Mouse (Mus musculus) gastrocnemius, adult 2 months (tissue): ENCODE data around the gene Tmem33. TPM values are rescaled to one million over a fixed set of nuclear protein-coding genes. Genes with fewer than 3 reads are reported as not detected.

Experiments used
- DNase-seq: peaks from one replicate; pipeline ENCODE4 v3.0.0; 2022
- H3K27ac ChIP-seq: fragments of 200-600 bp; 2 replicates; pipeline ENCODE4 v1.8.1; 2022; ENCODE audit warnings: mild to moderate bottlenecking
- H3K4me3 ChIP-seq: fragments of 200-600 bp; 2 replicates; pipeline ENCODE4 v1.8.1; 2022; ENCODE audit warnings: mild to moderate bottlenecking, moderate library complexity
- CTCF ChIP-seq: fragments of 200-600 bp; IDR thresholded peaks from 2 replicates; pipeline ENCODE4 v1.8.1; 2022; ENCODE audit warnings: antibody characterized with exemption, mild to moderate bottlenecking, moderate library complexity
- intact Hi-C: fragments of 180-260 bp; cut with DNase I; formaldehyde crosslinking; loops from one replicate; pipeline ENCODE4 v1.15.1; 2025
- total RNA-seq, 2 experiments: library from RNA; stranded (reverse); gene quantifications; 2 replicates each; pipeline ENCODE4 v1.2.3; 2021

The Tmem33 gene
- total RNA-seq, 2 experiments from 2014 or later: 23.0 to 28.5 TPM

DNA sequence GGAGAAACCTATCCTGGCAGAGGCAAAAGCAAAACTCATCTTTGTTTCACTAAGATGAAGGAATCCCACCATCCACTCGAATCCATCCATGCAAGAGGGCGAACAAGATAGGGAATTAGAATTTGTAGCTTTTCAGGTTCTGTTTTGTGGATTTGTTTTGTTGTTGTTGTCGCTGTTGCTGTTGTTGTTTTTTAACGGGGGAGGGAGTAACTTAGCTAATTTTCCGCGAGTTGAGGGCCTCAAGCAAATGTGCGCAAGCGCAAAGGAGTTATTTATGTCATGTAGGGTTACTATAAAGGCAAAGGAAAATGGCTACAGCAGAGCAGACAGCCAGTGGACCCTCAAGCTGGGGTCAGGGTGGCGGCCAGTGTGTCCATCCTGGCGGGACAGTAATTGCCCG, 33.1 kb upstream of the Tmem33 start:
- H3K27ac ChIP-seq: no peak overlapping the region
- no peak for DNase-seq
- no peak overlapping the region for H3K4me3 ChIP-seq
- intact Hi-C loops: loop anchor here (10.0 kb wide), 1 partner anchor 132 kb away; the partner anchor contains the start of gene Phox2b
- no peak for TF ChIP-seq CTCF

DNA sequence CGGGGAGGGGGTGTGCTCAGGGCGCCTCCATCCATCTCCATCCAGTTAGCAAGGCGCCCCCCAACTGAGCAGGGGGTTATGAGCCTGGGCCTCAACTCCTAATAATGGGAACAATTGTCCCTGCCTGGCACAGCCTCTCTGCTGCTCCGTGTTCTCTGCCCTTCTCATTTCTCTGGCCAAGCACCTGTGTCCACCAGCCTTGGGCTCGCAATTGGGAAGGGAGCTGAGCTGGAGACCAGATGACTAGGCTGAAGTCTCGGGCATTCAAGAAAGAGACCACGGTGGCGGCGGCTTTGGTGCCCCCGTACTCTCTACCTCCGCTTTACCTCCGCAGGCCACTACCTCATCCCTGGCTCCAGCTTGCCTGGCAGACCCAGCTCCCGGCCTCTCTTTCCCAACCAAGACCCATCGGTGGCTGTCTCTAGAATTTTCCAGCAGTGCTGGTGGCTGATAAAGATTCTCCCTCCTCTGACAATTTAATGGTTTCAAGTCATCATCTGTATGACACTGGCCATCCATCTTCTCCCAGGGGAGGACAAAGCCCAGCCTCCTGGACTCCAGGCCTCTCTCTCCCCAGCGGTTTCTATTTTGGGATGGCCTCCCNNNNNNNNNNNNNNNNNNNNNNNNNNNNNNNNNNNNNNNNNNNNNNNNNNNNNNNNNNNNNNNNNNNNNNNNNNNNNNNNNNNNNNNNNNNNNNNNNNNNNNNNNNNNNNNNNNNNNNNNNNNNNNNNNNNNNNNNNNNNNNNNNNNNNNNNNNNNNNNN, 32.5 kb upstream of the Tmem33 start:
- TF ChIP-seq CTCF: no peak
- intact Hi-C loops: loop anchor here (10.0 kb wide), 1 partner anchor 133 kb away; the partner anchor contains the start of gene Phox2b
- Histone ChIP-seq H3K4me3 (peak overlapping the region; percentile 23; the same call in 1 of the 2 replicates), H3K27ac (no peak overlapping the region)
- no peak for DNase-seq

DNA sequence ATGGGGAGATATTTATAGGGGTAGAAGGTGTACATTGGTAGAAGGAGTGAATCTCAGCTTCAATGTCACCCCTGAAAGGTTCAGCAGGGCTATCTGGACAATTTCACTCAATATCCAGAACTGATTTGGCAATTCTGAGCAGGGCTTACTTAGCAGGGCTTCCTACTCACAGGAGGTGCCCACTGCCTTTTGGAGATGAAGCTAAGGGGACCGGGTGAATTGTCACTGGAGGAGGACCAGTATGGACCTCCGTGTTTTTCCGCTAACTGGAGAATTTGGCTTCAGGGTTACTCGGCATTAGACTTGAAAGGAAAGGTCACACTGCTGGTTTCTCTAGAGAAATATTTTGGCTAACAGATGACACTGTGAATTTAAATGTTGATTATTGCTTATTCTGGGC, 25.7 kb upstream of the Tmem33 start:
- intact Hi-C loops: loop anchor here (5.0 kb wide), 2 partner anchors 187 to 537 kb away; no protein-coding TSS in a partner anchor
- DNase-seq: no peak
- no peak for TF ChIP-seq CTCF

DNA sequence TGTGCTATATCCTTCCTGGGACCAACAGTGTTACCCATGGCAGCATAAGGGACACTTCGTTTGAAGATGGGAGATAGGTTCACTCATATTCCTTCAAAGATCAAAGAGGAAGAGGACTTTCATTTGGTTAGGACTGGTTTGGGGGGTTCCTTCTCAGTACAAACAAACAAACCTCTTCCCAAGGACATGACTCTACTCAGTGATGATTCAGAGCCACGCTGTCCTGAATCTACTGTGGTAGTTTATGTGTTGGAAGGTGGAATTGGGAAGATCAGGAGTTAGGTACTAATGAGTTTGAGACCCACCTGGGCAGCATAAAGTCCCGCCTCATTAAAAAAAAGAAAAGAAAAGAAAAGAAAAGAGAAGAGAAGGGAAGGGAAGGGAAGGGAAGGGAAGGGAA, 24.9 kb upstream of the Tmem33 start:
- no peak for DNase-seq
- no peak overlapping the region for H3K27ac ChIP-seq
- TF ChIP-seq CTCF: no peak
- intact Hi-C loops: no loop called here
- H3K4me3 ChIP-seq: no peak overlapping the region

More for the DNA sequence above, 25.7 kb upstream of the Tmem33 start:
- no peak overlapping the region for H3K27ac ChIP-seq
- no peak overlapping the region for H3K4me3 ChIP-seq

DNA sequence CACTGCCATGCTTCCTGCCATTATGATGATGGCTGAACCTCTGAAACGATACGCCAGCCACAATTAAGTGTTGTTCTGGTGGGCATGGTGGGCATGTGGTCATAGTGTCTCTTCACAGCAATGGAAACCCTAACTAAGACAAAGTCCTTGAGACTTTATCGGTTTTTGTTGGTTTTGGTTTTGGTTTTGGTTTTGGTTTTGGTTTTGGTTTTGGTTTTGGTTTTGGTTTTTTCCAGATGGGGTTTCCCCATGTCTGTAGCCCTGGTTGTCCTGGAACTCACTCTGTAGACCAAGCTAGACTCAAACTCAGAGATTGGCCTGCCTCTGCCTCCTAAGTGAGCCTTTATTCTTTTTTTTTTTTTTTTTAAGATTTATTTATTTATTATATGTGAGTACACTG, 23.8 kb upstream of the Tmem33 start:
- TF ChIP-seq CTCF: no peak

DNA sequence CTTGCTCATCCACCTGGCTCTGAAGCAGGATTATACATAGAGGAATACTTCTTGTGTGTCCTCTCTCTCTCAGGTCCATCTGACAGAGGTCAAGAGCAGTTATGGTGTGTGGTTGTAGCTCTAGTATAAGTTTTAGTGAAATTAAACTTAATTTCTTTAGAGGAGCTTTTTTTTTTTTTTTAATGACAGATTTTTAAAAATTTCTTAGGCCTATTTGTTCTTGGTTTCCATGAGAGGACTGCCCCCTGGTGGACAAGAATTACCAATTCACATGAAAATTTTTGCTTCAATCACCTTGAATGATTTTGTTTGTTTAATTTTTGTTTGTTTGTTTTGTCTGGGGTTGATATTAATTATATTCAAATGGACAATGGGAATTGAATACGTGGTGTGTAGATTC, 22.1 kb upstream of the Tmem33 start:
- no peak for DNase-seq
- H3K4me3 ChIP-seq: no peak overlapping the region
- intact Hi-C loops: no loop called here
- peak; percentile 66 for TF ChIP-seq CTCF
- H3K27ac ChIP-seq: no peak overlapping the region

More for the DNA sequence above, 23.8 kb upstream of the Tmem33 start:
- no peak overlapping the region for H3K27ac ChIP-seq
- H3K4me3 ChIP-seq: no peak overlapping the region
- intact Hi-C loops: no loop called here
- no peak for DNase-seq

DNA sequence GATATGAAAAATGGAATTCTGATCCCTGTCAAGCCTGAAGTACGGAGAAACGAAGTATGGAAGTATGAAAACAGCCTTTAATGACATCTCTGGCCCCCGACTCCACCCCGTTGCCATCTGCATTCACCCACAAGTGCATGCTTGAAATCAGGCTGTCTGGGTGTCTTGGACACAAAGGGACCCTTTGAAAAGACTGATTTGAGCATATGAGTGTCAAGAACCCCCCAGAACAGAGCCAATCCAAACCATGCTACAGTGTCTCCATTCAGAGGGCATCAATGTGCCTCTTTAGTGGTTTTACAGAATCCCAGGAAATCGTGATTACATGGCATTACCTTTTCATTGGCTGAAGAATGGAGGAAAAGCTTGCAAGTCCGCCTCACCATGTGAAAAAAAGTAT, 18.7 kb upstream of the Tmem33 start:
- Histone ChIP-seq H3K27ac (no peak overlapping the region), H3K4me3 (no peak overlapping the region)
- intact Hi-C loops: no loop called here
- DNase-seq: no peak
- no peak for TF ChIP-seq CTCF

DNA sequence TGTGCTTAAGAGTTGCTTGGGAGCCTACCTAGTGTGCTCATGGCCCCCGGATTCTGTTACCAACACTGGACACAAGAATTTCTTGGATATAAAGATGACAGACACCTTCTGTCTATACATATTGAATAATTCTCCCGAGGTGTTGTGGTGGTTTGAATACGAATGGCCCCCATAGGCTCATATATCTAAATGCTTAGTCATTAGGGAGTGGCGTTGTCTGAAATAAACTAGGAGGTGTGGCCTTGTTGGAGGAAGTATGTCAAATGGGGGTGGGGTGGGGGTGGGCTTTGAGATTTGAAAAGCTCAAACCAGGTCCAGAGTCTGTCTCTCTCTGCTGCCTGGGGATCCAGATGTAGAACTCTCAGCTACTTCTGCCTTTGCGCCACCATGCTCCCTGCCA, 17.1 kb upstream of the Tmem33 start:
- intact Hi-C loops: no loop called here
- TF ChIP-seq CTCF: no peak
- H3K4me3 ChIP-seq: no peak overlapping the region
- no peak for DNase-seq
- H3K27ac ChIP-seq: no peak overlapping the region

DNA sequence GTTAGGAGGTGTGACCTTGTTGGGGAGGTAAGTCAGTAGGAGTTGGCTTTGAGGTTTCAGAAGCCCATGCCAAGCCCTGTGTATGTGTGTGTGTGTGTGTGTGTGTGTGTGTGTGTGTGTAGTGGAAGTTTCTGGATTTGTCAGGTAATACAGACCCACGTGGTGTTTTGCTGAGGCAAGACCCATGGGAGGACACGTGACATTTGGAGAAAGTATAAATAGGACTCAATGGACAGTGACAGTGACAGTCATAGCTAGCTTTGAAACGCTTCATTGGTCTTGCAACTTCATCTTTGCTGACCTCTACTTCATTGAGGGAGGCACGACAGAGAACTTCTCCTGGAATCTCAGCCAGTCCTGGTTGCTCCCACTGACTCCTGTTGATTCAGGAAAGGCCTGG, 8.1 kb upstream of the Tmem33 start:
- H3K27ac ChIP-seq: no peak overlapping the region

DNA sequence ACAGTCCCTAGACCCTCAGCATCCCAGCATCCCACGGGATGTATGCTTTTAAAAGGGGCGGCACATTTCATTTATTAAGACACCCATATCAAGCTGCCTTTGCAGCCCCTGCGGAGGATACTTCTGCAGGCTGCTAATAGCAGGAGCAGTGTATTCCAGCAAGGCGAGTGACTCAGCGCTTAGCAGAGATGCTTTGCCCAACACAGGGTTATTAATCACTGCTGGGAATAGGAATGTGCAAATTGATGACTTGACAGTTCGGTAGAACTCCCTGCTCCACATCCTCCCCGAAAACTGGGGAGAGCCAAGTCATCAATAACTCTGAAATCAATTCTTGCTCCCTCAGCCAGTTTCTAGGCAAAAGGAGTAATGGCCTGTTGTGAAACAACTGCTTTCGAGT, 4.7 kb upstream of the Tmem33 start:
- TF ChIP-seq CTCF: no peak
- DNase-seq: no peak
- intact Hi-C loops: no loop called here
- Histone ChIP-seq H3K27ac (no peak overlapping the region), H3K4me3 (no peak overlapping the region)

More for the DNA sequence above, 8.1 kb upstream of the Tmem33 start:
- no peak overlapping the region for H3K4me3 ChIP-seq
- intact Hi-C loops: no loop called here
- no peak for DNase-seq
- TF ChIP-seq CTCF: no peak

DNA sequence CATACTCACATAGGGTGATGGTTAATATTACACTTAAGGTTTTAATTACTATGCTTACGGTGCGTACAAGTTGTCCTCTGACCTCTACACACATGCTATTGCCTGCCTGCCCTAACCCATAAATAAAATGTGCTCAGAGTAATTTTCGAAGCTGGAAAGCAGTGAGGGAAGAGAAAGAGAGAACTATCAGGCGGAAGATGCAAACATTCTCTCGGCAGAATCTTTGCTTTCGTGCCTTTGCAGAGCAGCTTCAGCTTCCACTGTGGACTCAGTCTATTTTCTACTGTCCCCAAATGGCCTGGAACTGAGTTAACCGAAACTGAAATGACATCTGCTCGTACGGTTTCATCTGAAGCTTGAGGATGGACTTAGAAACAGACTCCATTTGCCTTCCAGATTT, 1.9 kb upstream of the Tmem33 start:
- Histone ChIP-seq H3K27ac (peak overlapping the region; percentile 52), H3K4me3 (no peak overlapping the region)
- no peak for DNase-seq
- no peak for TF ChIP-seq CTCF
- intact Hi-C loops: no loop called here

DNA sequence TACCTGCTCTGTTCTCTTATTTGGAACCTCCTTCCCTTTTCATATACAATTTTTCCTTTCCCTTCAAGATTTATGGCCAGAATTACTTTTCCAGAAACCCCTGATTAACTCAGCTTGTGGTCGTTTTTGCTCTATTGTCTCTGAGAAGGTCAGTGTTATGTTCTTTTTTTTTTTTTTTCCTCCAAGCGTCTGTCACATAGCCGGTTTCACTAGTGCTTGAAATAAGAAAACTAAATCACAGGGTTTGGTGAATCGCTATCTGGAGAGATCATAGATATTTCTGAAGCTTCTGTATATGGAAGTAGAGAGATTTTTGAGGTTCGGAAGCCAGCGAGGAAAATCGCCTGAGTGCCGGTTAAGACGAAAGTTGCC, 220 bp upstream of the Tmem33 start:
- H3K27ac ChIP-seq: peak overlapping the region; percentile 98
- H3K4me3 ChIP-seq: peak overlapping the region; percentile 80
- TF ChIP-seq CTCF: no peak
- intact Hi-C loops: loop anchor here (2.0 kb wide), 1 partner anchor 47 kb away; the partner anchor contains the start of gene Slc30a9
- no peak for DNase-seq

DNA sequence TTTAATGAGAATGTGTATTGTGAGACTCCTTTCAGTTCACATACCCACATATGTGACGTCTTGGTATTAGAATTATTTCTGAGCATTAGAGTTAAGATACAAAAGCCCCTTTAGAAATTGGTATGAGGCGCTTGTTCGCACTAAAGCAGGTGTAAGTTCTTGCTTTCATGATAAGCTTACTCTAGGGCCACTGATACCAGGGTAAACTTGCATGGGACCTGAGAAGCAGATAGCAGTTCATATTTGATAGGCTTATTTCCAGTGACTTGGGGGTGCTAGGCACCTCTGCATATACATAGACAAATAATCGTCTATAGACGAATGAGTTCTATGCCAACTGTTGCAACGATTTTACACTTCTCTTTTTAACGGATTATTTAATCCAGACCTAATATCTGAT, 2.6 kb downstream of the Tmem33 start:
- intact Hi-C loops: no loop called here
- no peak for DNase-seq
- no peak for TF ChIP-seq CTCF
- Histone ChIP-seq H3K27ac (no peak overlapping the region), H3K4me3 (no peak overlapping the region)

DNA sequence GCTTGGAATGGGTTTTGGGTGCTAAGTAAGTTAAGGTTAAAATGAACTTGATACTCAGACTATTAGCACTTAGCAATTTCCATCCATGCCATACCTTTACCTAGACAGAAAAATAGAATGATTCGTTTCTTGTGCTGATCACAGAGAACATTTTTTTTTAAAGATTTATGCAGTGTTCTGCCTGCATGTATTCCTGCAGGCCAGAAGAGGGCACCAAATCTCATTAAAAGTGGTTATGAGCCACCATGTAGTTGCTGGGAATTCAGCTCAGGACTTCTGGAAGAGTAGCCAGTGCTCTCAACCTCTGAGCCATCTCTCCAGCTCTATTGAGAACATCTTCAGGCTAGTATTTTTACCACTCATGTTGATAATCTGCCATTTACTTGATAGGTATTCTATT, 5.7 kb downstream of the Tmem33 start:
- no peak overlapping the region for H3K4me3 ChIP-seq
- peak; percentile 51 for TF ChIP-seq CTCF
- intact Hi-C loops: no loop called here
- DNase-seq: no peak
- H3K27ac ChIP-seq: no peak overlapping the region
